Mouse (Mus musculus) intestine, postnatal 0 days (tissue): ENCODE measurements around the gene Elovl5. TPM values are rescaled to one million over a fixed set of nuclear protein-coding genes. Genes with fewer than 3 reads are reported as not detected.

Experiments used
- ATAC-seq: fragments of 200-750 bp; cut with Nextera tagmentation; 2 replicates; pipeline ENCODE4 v1.8.0; 2017; ENCODE audit warnings: mild to moderate bottlenecking, moderate TSS enrichment, moderate library complexity
- H3K27ac ChIP-seq: fragments of 300-500 bp; sonication (generic); 2 replicates; pipeline ENCODE4 v1.5.1; 2014; ENCODE audit warnings: mild to moderate bottlenecking, low read depth, low read length, moderate library complexity
- H3K27me3 ChIP-seq: fragments of 300-500 bp; sonication (generic); replicated peaks from 2 replicates; pipeline ENCODE4 v1.6.1; 2014; ENCODE audit warnings: low read length, mixed read lengths; ENCODE audit not compliant: control insufficient read depth, insufficient read depth
- H3K36me3 ChIP-seq: fragments of 300-500 bp; sonication (generic); 2 replicates; pipeline ENCODE4 v1.6.1; 2014; ENCODE audit warnings: mild to moderate bottlenecking, moderate library complexity; ENCODE audit not compliant: control insufficient read depth, insufficient read depth
- H3K4me1 ChIP-seq: fragments of 300-500 bp; sonication (generic); replicated peaks from 2 replicates; pipeline ENCODE4 v1.6.1; 2014; ENCODE audit warnings: antibody characterized with exemption, low read length, mixed read lengths; ENCODE audit not compliant: control insufficient read depth, insufficient read depth
- H3K4me2 ChIP-seq: fragments of 300-500 bp; sonication (generic); replicated peaks from 2 replicates; pipeline ENCODE4 v1.6.1; 2014; ENCODE audit warnings: low read depth, mild to moderate bottlenecking, moderate library complexity
- H3K4me3 ChIP-seq: fragments of 300-500 bp; sonication (generic); 2 replicates; pipeline ENCODE4 v1.5.1; 2014; ENCODE audit warnings: low read depth, low read length
- H3K9ac ChIP-seq: fragments of 300-500 bp; sonication (generic); 2 replicates; pipeline ENCODE4 v1.6.1; 2014; ENCODE audit warnings: mild to moderate bottlenecking, low read depth, low read length
- H3K9me3 ChIP-seq: fragments of 300-500 bp; sonication (generic); 2 replicates; pipeline ENCODE4 v1.6.1; 2016; ENCODE audit warnings: mixed run types; ENCODE audit not compliant: control insufficient read depth
- CTCF ChIP-seq: sonication (generic); IDR thresholded peaks from 2 replicates; pipeline ENCODE4 v1.5.1; 2016; ENCODE audit warnings: low read depth, mild to moderate bottlenecking, control low read depth, antibody characterized with exemption, moderate library complexity
- WGBS: fragments of 180-500 bp; shearing (Covaris S2); extraction: QIAGEN DNeasy Blood & Tissue Kit; methylation state at CpG from one replicate; pipeline ENCODE4 v1.1.7; 2014; 5-methylcytosine and 5-hydroxymethylcytosine counted together
- polyA plus RNA-seq: library from polyadenylated mRNA; unstranded; fragments of >200 nt; fragmentation: Nextera tagmentation; extraction: Ambion mirVana; gene quantifications from 2 replicates; pipeline ENCODE4 v1.2.1, GENCODE M21; 2015

Elovl5 gene
- polyA plus RNA-seq, 1 experiment from 2014 or later, result 32.5 TPM

- no peaks in the 10 kb centered on the region for H3K27me3 ChIP-seq
- H3K27ac ChIP-seq, result no peak overlapping the region
- no peak overlapping the region for H3K4me3 ChIP-seq
- no peak for TF ChIP-seq CTCF
- ATAC-seq, result no peak
- 42% methylated on average over 7 of the region's 7 CpGs for WGBS
- no peaks in the 10 kb centered on the region for H3K9me3 ChIP-seq
- H3K36me3 ChIP-seq, result no peaks in the 10 kb centered on the region
- H3K9ac ChIP-seq, result no peak overlapping the region
- no peaks in the 10 kb centered on the region for H3K4me1 ChIP-seq
- no peak overlapping the region for H3K4me2 ChIP-seq
Observed at GRCm38 (mm10) chr9:77949753-77950268, 32.6 kb downstream of the Elovl5 start.

DNA sequence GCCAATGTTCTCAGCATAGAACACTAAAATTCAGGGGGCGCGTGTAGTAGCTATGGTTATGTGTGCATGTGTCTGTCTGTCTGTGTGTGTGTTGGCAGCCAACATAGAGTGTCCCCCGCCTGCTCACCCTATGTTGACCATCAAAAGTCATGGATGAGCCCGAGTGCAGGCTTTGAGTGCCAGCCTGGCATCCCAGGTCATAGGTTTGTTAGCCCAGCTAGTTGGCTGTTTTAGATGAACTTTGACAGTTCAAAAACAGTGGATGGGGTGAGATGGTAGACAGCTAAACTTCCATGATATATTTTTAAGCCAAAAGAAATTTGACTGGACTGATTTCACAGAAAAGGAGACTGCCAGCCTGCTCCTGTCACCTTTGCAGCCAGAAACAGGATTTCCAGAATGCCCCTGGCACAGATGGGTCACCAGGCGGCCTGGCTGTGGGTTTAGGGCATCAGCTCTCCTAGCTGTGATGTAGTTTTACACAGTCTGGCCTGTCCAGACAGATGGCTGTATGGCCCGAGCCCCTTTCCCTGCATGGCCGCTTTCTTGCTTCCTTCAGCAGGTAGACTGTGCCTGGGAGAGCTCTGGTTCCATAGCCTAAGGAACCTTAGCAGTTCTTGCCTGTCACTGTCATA, 33.8 kb downstream of the Elovl5 start:
- 91% methylated on average over 7 of the region's 7 CpGs for WGBS

GRCm38 (mm10) chr9:77951971-77952370, 34.8 kb downstream of the Elovl5 start:
- H3K4me1 ChIP-seq, result no peaks in the 10 kb centered on the region
- TF ChIP-seq CTCF, result no peak
- WGBS, result 33% methylated on average over 7 of the region's 7 CpGs
- no peaks in the 10 kb centered on the region for H3K9me3 ChIP-seq
- H3K27me3 ChIP-seq, result no peaks in the 10 kb centered on the region
- H3K36me3 ChIP-seq, result no peaks in the 10 kb centered on the region
- H3K27ac ChIP-seq, result no peak overlapping the region
- ATAC-seq, result no peak
- H3K4me2 ChIP-seq, result no peak overlapping the region
- H3K9ac ChIP-seq, result no peak overlapping the region
- no peak overlapping the region for H3K4me3 ChIP-seq

More for the DNA sequence above, 33.8 kb downstream of the Elovl5 start:
- Histone ChIP-seq H3K27me3 (no peaks in the 10 kb centered on the region), H3K9ac (no peak overlapping the region), H3K4me1 (no peaks in the 10 kb centered on the region), H3K27ac (no peak overlapping the region), H3K4me3 (no peak overlapping the region), H3K36me3 (no peaks in the 10 kb centered on the region), H3K4me2 (no peak overlapping the region), H3K9me3 (no peaks in the 10 kb centered on the region)
- no peak for TF ChIP-seq CTCF
- no peak for ATAC-seq

- Histone ChIP-seq H3K4me1 (no peaks in the 10 kb centered on the region), H3K27ac (no peak overlapping the region), H3K9me3 (no peaks in the 10 kb centered on the region), H3K36me3 (no peaks in the 10 kb centered on the region), H3K27me3 (no peaks in the 10 kb centered on the region), H3K9ac (no peak overlapping the region), H3K4me3 (no peak overlapping the region), H3K4me2 (no peak overlapping the region)
- 72% methylated on average over 8 of the region's 8 CpGs for WGBS
- no peak for ATAC-seq
- no peak for TF ChIP-seq CTCF
Observed at GRCm38 (mm10) chr9:77953053-77953452, 35.9 kb downstream of the Elovl5 start.

DNA sequence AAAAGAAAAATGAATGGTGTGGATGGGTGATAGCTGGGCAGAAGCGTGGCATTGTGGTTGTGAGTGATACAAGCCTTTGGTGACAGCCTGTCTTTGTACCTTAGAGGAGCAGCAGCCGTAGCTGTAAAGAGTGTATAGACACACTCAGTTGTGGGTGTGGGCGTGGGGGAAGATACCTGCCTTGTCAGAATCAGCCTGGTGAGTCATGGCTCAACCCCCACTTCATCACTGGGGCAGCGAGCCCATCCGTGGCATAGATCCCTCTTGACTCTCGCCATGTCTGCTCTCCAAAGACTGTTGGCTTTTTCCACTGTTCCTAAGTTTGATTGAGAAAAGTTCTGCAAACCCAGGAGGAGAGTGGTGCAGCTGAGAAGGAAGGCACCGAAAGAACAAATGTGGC, 37.3 kb downstream of the Elovl5 start:
- H3K36me3 ChIP-seq, result peaks cover under 1% of the 10 kb centered on the region; the same call in 1 of the 2 replicates
- TF ChIP-seq CTCF, result no peak
- no peaks in the 10 kb centered on the region for H3K27me3 ChIP-seq
- H3K4me2 ChIP-seq, result no peak overlapping the region
- no peak overlapping the region for H3K4me3 ChIP-seq
- H3K9ac ChIP-seq, result no peak overlapping the region
- no peak overlapping the region for H3K27ac ChIP-seq
- H3K4me1 ChIP-seq, result no peaks in the 10 kb centered on the region
- H3K9me3 ChIP-seq, result no peaks in the 10 kb centered on the region
- ATAC-seq, result no peak
- WGBS, result 73% methylated on average over 7 of the region's 7 CpGs

- ATAC-seq, result no peak
Observed at GRCm38 (mm10) chr9:77954981-77955380, 37.8 kb downstream of the Elovl5 start.

More at GRCm38 (mm10) chr9:77954981-77955380, 37.8 kb downstream of the Elovl5 start:
- H3K27me3 ChIP-seq, result no peaks in the 10 kb centered on the region
- 60% methylated on average over 3 of the region's 3 CpGs for WGBS
- peaks cover 4% of the 10 kb centered on the region for H3K36me3 ChIP-seq
- no peak overlapping the region for H3K9ac ChIP-seq
- no peak for TF ChIP-seq CTCF
- H3K27ac ChIP-seq, result no peak overlapping the region
- H3K4me1 ChIP-seq, result no peaks in the 10 kb centered on the region
- no peak overlapping the region for H3K4me3 ChIP-seq
- no peaks in the 10 kb centered on the region for H3K9me3 ChIP-seq
- no peak overlapping the region for H3K4me2 ChIP-seq
